Mouse (Mus musculus): ENCODE data around the gene Tsku. TPM values are rescaled to one million over a fixed set of nuclear protein-coding genes. Genes with fewer than 3 reads are reported as not detected.

Tsku gene
- polyA plus RNA-seq, 2 experiments = 1.9 TPM

DNA sequence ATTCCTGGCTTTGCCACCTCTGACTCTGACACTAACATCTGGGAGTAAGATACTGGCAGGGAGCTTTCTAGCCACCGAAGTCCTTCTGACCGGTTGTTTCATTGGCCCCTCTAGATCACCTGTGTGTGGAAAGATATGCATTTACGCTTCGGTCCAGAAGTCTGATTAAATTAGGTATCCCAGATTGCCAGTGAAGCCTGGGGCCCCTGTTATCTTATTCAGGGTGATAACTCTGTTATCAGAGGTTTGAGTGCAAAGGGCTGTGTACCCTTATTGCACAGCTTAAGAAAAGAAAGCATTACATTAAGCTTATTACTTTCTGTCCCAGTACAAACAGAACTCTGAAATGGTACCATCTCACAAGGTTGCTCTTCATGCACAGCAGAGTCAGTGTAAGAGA, 18.1 kb upstream of the Tsku start:
- Histone ChIP-seq H3K4me1 (replicated peaks; ENCODE audit: control insufficient read depth in 2 of 2, insufficient read depth in 2 of 2, low read length in 1 of 2) (peaks cover 0 to 4% of the 10 kb centered on the region in 2 experiments; a peak in 2 of 4 replicates), H3K36me3 (replicated peaks; ENCODE audit: control insufficient read depth, insufficient read depth, low read depth) (no peaks in the 10 kb centered on the region), H3K9me3 (ENCODE audit: control insufficient read depth, low read length) (no peaks in the 10 kb centered on the region), H3K27me3 (ENCODE audit: control insufficient read depth, insufficient read depth, low read length) (no peaks in the 10 kb centered on the region), H3K4me3 (ENCODE audit: insufficient read depth in 1 of 2, low read depth in 2 of 2, low read length in 2 of 2) (no peak overlapping the region), H3K27ac (no peak overlapping the region), H3K4me2 (ENCODE audit: low read depth) (no peak overlapping the region), H3K9ac (replicated peaks) (no peak overlapping the region)
- no peak for ATAC-seq (ENCODE audit: insufficient read depth)
- DNase-seq (ENCODE audit: low read depth in 3 of 3, low spot score in 3 of 3) = no peak
- TF ChIP-seq CTCF (IDR thresholded peaks at IDR 0.05; ENCODE audit: low read depth) (no peak), EP300 (IDR thresholded peaks at IDR 0.05; ENCODE audit: low read depth) (no peak)
- WGBS (ENCODE audit: insufficient replicate concordance) = 64% methylated on average over 4 of the region's 4 CpGs

DNA sequence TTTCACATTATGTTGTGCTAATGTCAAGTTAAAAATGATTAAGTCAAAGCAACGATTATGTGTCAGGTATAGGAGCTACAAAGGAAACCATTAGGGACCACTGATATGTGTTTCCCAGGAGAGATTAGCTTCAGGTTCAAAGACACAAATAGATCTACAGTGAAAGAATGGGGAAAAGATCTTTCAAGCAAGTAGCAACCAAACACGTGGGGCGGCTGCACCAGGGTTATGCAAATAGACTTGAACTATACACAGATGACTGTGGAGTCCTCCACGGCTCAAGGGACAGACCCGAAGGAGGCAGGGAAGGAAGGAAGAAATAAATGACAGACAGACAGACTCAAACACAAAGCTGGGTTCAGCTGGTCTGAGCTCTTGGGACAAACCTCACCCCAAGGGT, 16.1 kb upstream of the Tsku start:
- Histone ChIP-seq H3K27me3 (ENCODE audit: control insufficient read depth, insufficient read depth, low read length) (no peaks in the 10 kb centered on the region), H3K4me2 (ENCODE audit: low read depth) (no peak overlapping the region), H3K27ac (no peak overlapping the region), H3K4me3 (ENCODE audit: insufficient read depth in 1 of 2, low read depth in 2 of 2, low read length in 2 of 2) (no peak overlapping the region), H3K9ac (replicated peaks) (no peak overlapping the region), H3K9me3 (ENCODE audit: control insufficient read depth, low read length) (no peaks in the 10 kb centered on the region), H3K36me3 (replicated peaks; ENCODE audit: control insufficient read depth, insufficient read depth, low read depth) (no peaks in the 10 kb centered on the region), H3K4me1 (replicated peaks; ENCODE audit: control insufficient read depth in 2 of 2, insufficient read depth in 2 of 2, low read length in 1 of 2) (no peaks in the 10 kb centered on the region)
- DNase-seq (ENCODE audit: low read depth in 3 of 3, low spot score in 3 of 3) (no peak), ATAC-seq (ENCODE audit: insufficient read depth) (no peak)
- TF ChIP-seq EP300 (IDR thresholded peaks at IDR 0.05; ENCODE audit: low read depth) = no peak
- TF ChIP-seq CTCF (IDR thresholded peaks at IDR 0.05; ENCODE audit: low read depth) = no peak
- 47% methylated on average over 5 of the region's 5 CpGs for WGBS (ENCODE audit: insufficient replicate concordance)

DNA sequence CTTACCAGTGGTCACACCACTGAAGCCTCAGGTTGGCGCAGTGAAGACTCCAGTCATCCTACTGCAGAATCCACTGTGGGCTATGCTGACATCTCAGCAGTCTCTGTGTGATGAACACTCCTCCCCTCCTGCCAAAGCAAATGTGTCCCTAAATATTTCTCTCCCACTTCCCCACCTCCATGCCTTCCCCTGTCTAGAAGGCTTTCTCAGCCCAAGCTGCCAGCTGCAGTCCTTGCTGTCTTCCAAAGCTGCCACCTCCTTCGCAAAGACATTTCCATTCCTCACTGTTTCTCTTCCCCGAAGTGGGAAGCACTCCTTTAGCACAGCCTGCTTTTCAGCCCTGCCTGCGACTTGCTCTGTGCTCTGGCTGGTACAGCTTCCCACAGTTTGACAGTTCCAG, 10.0 kb upstream of the Tsku start:
- Histone ChIP-seq H3K4me2 (ENCODE audit: low read depth) (no peak overlapping the region), H3K27me3 (ENCODE audit: control insufficient read depth, insufficient read depth, low read length) (no peaks in the 10 kb centered on the region), H3K27ac (no peak overlapping the region), H3K36me3 (replicated peaks; ENCODE audit: control insufficient read depth, insufficient read depth, low read depth) (no peaks in the 10 kb centered on the region), H3K4me3 (ENCODE audit: insufficient read depth in 1 of 2, low read depth in 2 of 2, low read length in 2 of 2) (no peak overlapping the region), H3K9ac (replicated peaks) (no peak overlapping the region), H3K9me3 (ENCODE audit: control insufficient read depth, low read length) (no peaks in the 10 kb centered on the region), H3K4me1 (replicated peaks; ENCODE audit: control insufficient read depth in 2 of 2, insufficient read depth in 2 of 2, low read length in 1 of 2) (no peaks in the 10 kb centered on the region)
- WGBS (ENCODE audit: insufficient replicate concordance) = 42% methylated on average over 4 of the region's 4 CpGs
- DNase-seq (ENCODE audit: low read depth in 3 of 3, low spot score in 3 of 3) (no peak), ATAC-seq (ENCODE audit: insufficient read depth) (no peak)
- TF ChIP-seq CTCF (IDR thresholded peaks at IDR 0.05; ENCODE audit: low read depth) (no peak), EP300 (IDR thresholded peaks at IDR 0.05; ENCODE audit: low read depth) (no peak)

- Histone ChIP-seq H3K4me3 (ENCODE audit: insufficient read depth in 1 of 2, low read depth in 2 of 2, low read length in 2 of 2) (no peak overlapping the region), H3K27me3 (ENCODE audit: control insufficient read depth, insufficient read depth, low read length) (no peaks in the 10 kb centered on the region), H3K9ac (replicated peaks) (no peak overlapping the region), H3K9me3 (ENCODE audit: control insufficient read depth, low read length) (no peaks in the 10 kb centered on the region), H3K4me1 (replicated peaks; ENCODE audit: control insufficient read depth in 2 of 2, insufficient read depth in 2 of 2, low read length in 1 of 2) (no peaks in the 10 kb centered on the region), H3K27ac (no peak overlapping the region), H3K4me2 (ENCODE audit: low read depth) (no peak overlapping the region), H3K36me3 (replicated peaks; ENCODE audit: control insufficient read depth, insufficient read depth, low read depth) (no peaks in the 10 kb centered on the region)
- ATAC-seq (ENCODE audit: insufficient read depth) (no peak), DNase-seq (ENCODE audit: low read depth in 3 of 3, low spot score in 3 of 3) (no peak)
- TF ChIP-seq CTCF (IDR thresholded peaks at IDR 0.05; ENCODE audit: low read depth) = no peak
- no peak for TF ChIP-seq EP300 (IDR thresholded peaks at IDR 0.05; ENCODE audit: low read depth)
- 50% methylated on average over 10 of the region's 10 CpGs for WGBS (ENCODE audit: insufficient replicate concordance)
Observed at GRCm38 (mm10) chr7:98369762-98370369, 8.7 kb upstream of the Tsku start.

DNA sequence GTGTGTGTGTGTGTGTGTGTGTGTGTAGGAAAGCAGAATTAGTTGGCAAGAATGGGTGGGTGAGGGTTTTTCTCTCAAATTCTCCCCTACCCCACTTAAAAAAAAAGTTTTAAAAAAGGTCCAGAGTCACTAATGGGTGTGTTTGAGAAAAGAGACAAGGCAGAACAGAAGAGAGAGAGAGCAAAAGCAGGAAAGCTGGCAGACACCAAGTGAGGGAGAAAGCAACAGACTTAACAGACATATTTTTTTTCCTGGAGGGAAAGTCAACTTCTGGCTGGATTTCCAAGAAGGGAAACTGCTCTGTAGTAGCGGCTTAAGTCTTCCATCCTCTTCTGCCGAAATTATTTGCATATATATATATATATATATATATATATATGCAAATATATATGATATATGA, 534 bp upstream of the Tsku start:
- DNase-seq (ENCODE audit: low read depth in 3 of 3, low spot score in 3 of 3) = no peak
- H3K27ac ChIP-seq = no peak overlapping the region
- H3K36me3 ChIP-seq (replicated peaks; ENCODE audit: control insufficient read depth, insufficient read depth, low read depth) = no peaks in the 10 kb centered on the region
- no peak overlapping the region for H3K9ac ChIP-seq (replicated peaks)
- H3K9me3 ChIP-seq (ENCODE audit: control insufficient read depth, low read length) = no peaks in the 10 kb centered on the region
- WGBS (ENCODE audit: insufficient replicate concordance) = 24% methylated on average over 2 of the region's 2 CpGs
- peak overlapping the region; percentile 45 for H3K4me2 ChIP-seq (ENCODE audit: low read depth)
- ATAC-seq (ENCODE audit: insufficient read depth) = no peak
- H3K4me1 ChIP-seq (replicated peaks; ENCODE audit: control insufficient read depth in 2 of 2, insufficient read depth in 2 of 2, low read length in 1 of 2) = peaks cover 0 to 2% of the 10 kb centered on the region in 2 experiments; a peak in 2 of 4 replicates
- H3K27me3 ChIP-seq (ENCODE audit: control insufficient read depth, insufficient read depth, low read length) = peaks cover 32% of the 10 kb centered on the region
- no peak overlapping the region; a peak in 1 of 4 replicates for H3K4me3 ChIP-seq (ENCODE audit: insufficient read depth in 1 of 2, low read depth in 2 of 2, low read length in 2 of 2)
- no peak for TF ChIP-seq CTCF (IDR thresholded peaks at IDR 0.05; ENCODE audit: low read depth)
- TF ChIP-seq EP300 (IDR thresholded peaks at IDR 0.05; ENCODE audit: low read depth) = no peak

Data from liver, embryonic 14.5 days (tissue).